Mouse (Mus musculus) B cell, adult 62 days (primary cell): Measurements from ENCODE around the gene Rin2. TPM values are rescaled to one million over a fixed set of nuclear protein-coding genes. Genes with fewer than 3 reads are reported as not detected.

Source experiments
- total RNA-seq: library from RNA; stranded (reverse); gene quantifications from 4 replicates; pipeline ENCODE4 v1.2.4, GENCODE M21; 2023

The Rin2 gene
- total RNA-seq: 0.13 to 1.5 TPM (median 0.21 TPM) in 3 of 4 replicates, not detected in the other

DNA sequence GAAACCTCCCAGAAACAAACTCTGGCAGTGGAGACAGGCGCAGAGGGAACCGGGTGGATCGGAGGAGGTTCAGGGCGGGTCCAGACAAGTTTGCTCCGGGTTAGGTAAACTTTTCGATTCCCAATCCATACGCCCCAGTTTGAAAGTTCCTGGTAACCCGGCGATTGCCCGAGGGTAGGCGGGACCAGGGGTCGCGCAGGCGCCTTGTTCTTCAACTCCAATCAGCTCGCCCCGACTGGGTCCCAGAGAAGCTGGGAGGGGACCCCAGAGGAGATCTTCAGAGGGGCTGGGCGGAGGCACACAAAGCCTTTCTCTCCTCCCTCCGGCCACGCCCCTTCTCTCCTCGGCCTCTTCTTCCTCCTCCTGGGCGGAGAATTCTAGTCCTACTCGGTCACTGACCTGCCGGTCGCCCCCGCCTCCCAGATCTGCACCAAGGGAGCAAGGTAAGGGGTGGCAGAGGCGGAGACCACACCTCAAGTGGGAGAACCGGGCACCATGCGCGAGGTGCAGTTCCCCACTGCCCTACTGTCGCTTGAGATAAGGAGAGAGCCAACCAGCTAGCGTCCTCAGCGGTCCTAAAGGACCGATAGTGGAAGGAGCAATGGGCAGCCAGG lies at the start of gene Rin2:
Rin2 (plus strand) TSS at position 74 of the 614 bp plus-strand sequence.

DNA sequence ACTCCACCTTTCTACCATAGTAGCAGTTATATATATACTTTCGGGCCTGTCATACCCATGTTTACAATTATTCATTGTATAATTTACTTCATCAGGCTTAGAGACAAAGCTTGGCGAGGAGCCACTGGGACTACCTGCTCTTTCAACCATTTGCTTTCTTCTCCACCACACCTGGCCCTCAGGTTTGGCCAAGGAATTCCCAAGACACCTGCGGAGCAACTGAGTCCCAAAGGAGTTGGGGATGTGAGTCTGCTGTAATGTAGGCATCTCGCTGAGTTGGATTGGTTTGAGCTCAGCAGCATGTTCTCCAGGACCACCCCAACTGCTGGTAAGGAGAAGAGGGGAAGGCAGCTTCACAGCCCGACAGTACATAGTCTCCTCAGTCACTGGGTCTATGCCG lies 226.8 kb downstream of the Rin2 start, which contains the start of gene Naa20:
Naa20 (plus strand) TSS at position 239 of the 400 bp plus-strand sequence.

DNA sequence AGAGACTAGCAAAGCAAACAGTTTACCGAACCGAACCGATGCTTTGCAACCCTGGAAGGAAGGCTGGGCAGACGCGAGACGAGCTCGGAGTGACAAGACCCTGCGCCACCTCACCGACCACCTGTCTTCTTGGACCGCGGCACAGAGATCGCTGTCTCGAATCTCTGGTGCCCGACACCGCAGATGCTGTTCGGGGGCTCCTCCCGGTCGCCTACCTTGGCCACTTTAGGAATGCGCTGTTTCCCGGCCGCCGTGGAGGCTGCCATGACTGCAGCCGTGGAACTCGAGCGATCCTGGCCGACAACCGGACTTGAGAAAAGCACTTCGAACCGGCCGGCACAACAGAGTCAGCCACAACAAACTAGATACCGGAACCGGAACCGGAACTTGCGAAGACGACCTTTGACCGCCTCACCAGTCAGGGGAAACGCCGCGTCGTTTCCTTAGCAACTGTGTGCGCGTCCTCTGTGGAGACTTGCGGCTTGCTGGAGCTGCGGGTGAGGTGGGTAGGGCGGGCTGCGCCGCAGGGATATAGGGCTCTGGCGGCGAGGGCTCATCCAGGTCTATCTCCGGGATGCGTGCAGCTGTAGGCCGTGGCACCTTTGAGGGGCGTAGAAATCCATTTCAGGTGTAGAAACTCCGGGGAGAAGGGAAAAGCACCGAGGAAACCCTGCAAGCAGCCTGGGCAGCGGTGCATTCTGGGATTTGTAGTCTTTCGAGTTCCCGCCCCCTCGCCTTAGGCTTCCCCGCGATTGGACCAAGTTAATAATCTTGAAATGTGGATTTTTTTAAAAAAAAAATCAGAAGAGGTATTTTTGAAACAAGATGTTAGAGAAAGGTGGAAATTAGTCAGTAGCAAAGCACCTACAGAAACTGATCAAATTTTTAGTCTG lies 259.6 kb downstream of the Rin2 start, which contains the start of the genes Cfap61 and Crnkl1:
Cfap61 (plus strand) TSS at position 446 of the 893 bp plus-strand sequence.
Crnkl1 (minus strand) TSS at position 676 of the 893 bp plus-strand sequence.

Other genes with a start within 250 kb of the Rin2 start
- gene Naa20, start 226.9 kb downstream of the Rin2 start, total RNA-seq: 22.2 to 32.7 TPM (median 29.7 TPM) in 4 replicates